Mouse (Mus musculus) heart, postnatal 0 days (tissue): Measurements from ENCODE around the gene BC048671. TPM values are rescaled to one million over a fixed set of nuclear protein-coding genes. Genes with fewer than 3 reads are reported as not detected.

Experiments used
- ATAC-seq: fragments of 200-750 bp; cut with Nextera tagmentation; 2 replicates; pipeline ENCODE4 v1.8.0; 2017; ENCODE audit warnings: low read depth, moderate number of reproducible peaks, moderate library complexity; ENCODE audit not compliant: insufficient read depth
- DNase-seq: peaks from one replicate; pipeline ENCODE4 v3.0.0-alpha.2; 2016; ENCODE audit warnings: low spot score
- H3K27ac ChIP-seq: fragments of 300-500 bp; sonication (generic); 2 replicates; pipeline ENCODE4 v1.5.1; 2014; ENCODE audit warnings: low read depth, mild to moderate bottlenecking
- H3K27me3 ChIP-seq: fragments of 300-500 bp; sonication (generic); 2 replicates; pipeline ENCODE4 v1.6.1; 2014; ENCODE audit warnings: low read length, mixed read lengths; ENCODE audit not compliant: control insufficient read depth, insufficient read depth
- H3K36me3 ChIP-seq: fragments of 300-500 bp; sonication (generic); replicated peaks from 2 replicates; pipeline ENCODE4 v1.6.1; 2014; ENCODE audit warnings: low read length, mixed read lengths; ENCODE audit not compliant: control insufficient read depth, insufficient read depth
- H3K4me1 ChIP-seq: fragments of 300-500 bp; sonication (generic); 2 replicates; pipeline ENCODE4 v1.6.1; 2014; ENCODE audit warnings: antibody characterized with exemption; ENCODE audit not compliant: control insufficient read depth, insufficient read depth
- H3K4me2 ChIP-seq: fragments of 300-500 bp; sonication (generic); 2 replicates; pipeline ENCODE4 v1.6.1; 2014; ENCODE audit warnings: low read depth, mild to moderate bottlenecking, low read length, moderate library complexity
- H3K4me3 ChIP-seq: fragments of 300-500 bp; sonication (generic); 2 replicates; pipeline ENCODE4 v1.5.1; 2014; ENCODE audit warnings: low read depth, low read length
- H3K9ac ChIP-seq: fragments of 300-500 bp; sonication (generic); replicated peaks from 2 replicates; pipeline ENCODE4 v1.6.1; 2014; ENCODE audit warnings: low read depth, low read length, mixed read lengths
- H3K9me3 ChIP-seq: fragments of 300-500 bp; sonication (generic); replicated peaks from 2 replicates; pipeline ENCODE4 v1.6.1; 2016; ENCODE audit warnings: low read length; ENCODE audit not compliant: control insufficient read depth
- CTCF ChIP-seq: IDR thresholded peaks from 2 replicates; pipeline ENCODE4 v1.5.1; 2016; ENCODE audit warnings: antibody characterized with exemption, control low read depth, low read depth
- EP300 ChIP-seq: IDR thresholded peaks from 2 replicates; pipeline ENCODE4 v1.6.1; 2016; ENCODE audit warnings: antibody characterized with exemption, low read depth
- WGBS: fragments of 180-500 bp; shearing (Covaris S2); extraction: QIAGEN DNeasy Blood & Tissue Kit; methylation state at CpG from one replicate; pipeline ENCODE4 v1.1.7; 2014; 5-methylcytosine and 5-hydroxymethylcytosine counted together
- polyA plus RNA-seq: library from polyadenylated mRNA; unstranded; fragments of >200 nt; fragmentation: Nextera tagmentation; extraction: Ambion mirVana; gene quantifications from 2 replicates; pipeline ENCODE4 v1.2.1, GENCODE M21; 2015
- total RNA-seq: library from RNA; depleted of rRNA; stranded (reverse); fragments of >200 nt; gene quantifications from 2 replicates; pipeline ENCODE4 v1.2.3, GENCODE M21; 2014; ENCODE audit warnings: low replicate concordance

BC048671 gene
- total and polyA plus RNA-seq, 2 experiments from 2014 or later = not detected

GRCm38 (mm10) chr6:90332561-90333425, 31.8 kb downstream of the BC048671 start, which contains the start of gene Uroc1:
Gene Uroc1 (plus strand): TSS chr6:90333284.
- Histone ChIP-seq H3K27ac (no peak within 1 kb of the TSS), H3K36me3 (no peaks in the 10 kb centered on the region), H3K9ac (no peak within 1 kb of the TSS), H3K27me3 (no peaks in the 10 kb centered on the region), H3K4me3 (no peak within 1 kb of the TSS), H3K4me2 (no peak within 1 kb of the TSS), H3K9me3 (no peaks in the 10 kb centered on the region), H3K4me1 (no peaks in the 10 kb centered on the region)
- DNase-seq (no peak), ATAC-seq (no peak)
- TF ChIP-seq EP300 (no peak), CTCF (no peak)
- 80% methylated on average over 7 of the region's 7 CpGs for WGBS

GRCm38 (mm10) chr6:90334244-90334643, 33.2 kb downstream of the BC048671 start:
- H3K36me3 ChIP-seq = no peaks in the 10 kb centered on the region
- H3K4me1 ChIP-seq = no peaks in the 10 kb centered on the region
- no peaks in the 10 kb centered on the region for H3K27me3 ChIP-seq
- DNase-seq (no peak), ATAC-seq (no peak)
- no peak overlapping the region for H3K9ac ChIP-seq
- no peak overlapping the region for H3K4me2 ChIP-seq
- H3K4me3 ChIP-seq = no peak overlapping the region
- H3K9me3 ChIP-seq = no peaks in the 10 kb centered on the region
- H3K27ac ChIP-seq = no peak overlapping the region
- WGBS = 66% methylated on average over 3 of the region's 3 CpGs
- TF ChIP-seq EP300 = no peak
- TF ChIP-seq CTCF = no peak

- H3K4me3 ChIP-seq = no peak overlapping the region
- H3K36me3 ChIP-seq = no peaks in the 10 kb centered on the region
- H3K4me1 ChIP-seq = no peaks in the 10 kb centered on the region
- TF ChIP-seq EP300 (no peak), CTCF (no peak)
- H3K9me3 ChIP-seq = no peaks in the 10 kb centered on the region
- DNase-seq (no peak), ATAC-seq (no peak)
- no peak overlapping the region for H3K27ac ChIP-seq
- no peaks in the 10 kb centered on the region for H3K27me3 ChIP-seq
- no peak overlapping the region for H3K4me2 ChIP-seq
- no peak overlapping the region for H3K9ac ChIP-seq
- WGBS = 78% methylated on average over 2 of the region's 2 CpGs
Measured at GRCm38 (mm10) chr6:90342343-90342742, 41.3 kb downstream of the BC048671 start.

- 63% methylated on average over 4 of the region's 4 CpGs for WGBS
- no peak for DNase-seq
- Histone ChIP-seq H3K36me3 (no peaks in the 10 kb centered on the region), H3K4me3 (no peak overlapping the region), H3K4me2 (no peak overlapping the region), H3K9me3 (no peaks in the 10 kb centered on the region), H3K27ac (no peak overlapping the region), H3K9ac (no peak overlapping the region), H3K27me3 (0 out of 2 replicates have a peak, but pooled peaks cover 5% of the 10 kb centered on the region), H3K4me1 (no peaks in the 10 kb centered on the region)
- TF ChIP-seq CTCF = no peak
- no peak for TF ChIP-seq EP300
- no peak for ATAC-seq
Measured at GRCm38 (mm10) chr6:90347183-90347582, 46.2 kb downstream of the BC048671 start.

GRCm38 (mm10) chr6:90348500-90348899, 47.5 kb downstream of the BC048671 start:
- H3K36me3 ChIP-seq = no peaks in the 10 kb centered on the region
- H3K27ac ChIP-seq = no peak overlapping the region
- no peak for DNase-seq
- H3K9me3 ChIP-seq = no peaks in the 10 kb centered on the region
- no peak for ATAC-seq
- no peak overlapping the region for H3K4me2 ChIP-seq
- no peak overlapping the region for H3K9ac ChIP-seq
- H3K4me3 ChIP-seq = no peak overlapping the region
- H3K27me3 ChIP-seq = 0 out of 2 replicates have a peak, but pooled peaks cover 5% of the 10 kb centered on the region
- H3K4me1 ChIP-seq = no peaks in the 10 kb centered on the region
- TF ChIP-seq CTCF = no peak
- no peak for TF ChIP-seq EP300
- 65% methylated on average over 4 of the region's 4 CpGs for WGBS
